ENCODE assay signal across 8 mouse cellular contexts in the genomic region with DNA sequence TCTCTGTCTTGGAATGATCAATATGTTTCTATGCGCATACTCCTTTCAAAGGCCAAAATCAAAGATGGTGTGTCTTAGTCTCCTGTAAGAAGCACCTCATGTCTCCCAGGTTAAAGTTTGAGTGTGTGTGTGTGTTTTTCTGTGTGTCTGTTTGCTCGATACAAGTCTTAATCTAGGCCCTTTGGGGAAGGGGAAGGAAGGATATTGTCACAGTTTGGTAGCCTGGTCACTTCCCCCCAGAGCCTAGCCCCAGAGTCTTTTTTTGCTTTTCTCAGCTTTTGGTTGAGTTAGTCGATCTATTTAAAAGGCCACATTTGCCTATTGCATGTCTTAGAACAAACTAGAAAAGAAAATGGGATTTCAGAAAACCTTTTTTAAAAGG. TPM values are rescaled to one million over a fixed set of nuclear protein-coding genes. Genes with fewer than 3 reads are reported as not detected.
DNase-seq lines count a peak whose midpoint lies in the region; ATAC-seq and TF ChIP-seq lines count a peak whose summit lies in the region.

No protein-coding gene starts in this region.

- H3K27me3 ChIP-seq in heart, postnatal 0 days (ENCODE audit: control insufficient read depth, insufficient read depth, low read length): no peaks in the 10 kb centered on the region
- no peaks in the 10 kb centered on the region for H3K27me3 ChIP-seq in hindbrain, embryonic 16.5 days (replicated peaks; ENCODE audit: control insufficient read depth, insufficient read depth, low read length)
- no peaks in the 10 kb centered on the region for H3K27me3 ChIP-seq in midbrain, embryonic 15.5 days (replicated peaks)

- WGBS in heart, postnatal 0 days: 56% methylated on average over 3 of the region's 3 CpGs
- WGBS in hindbrain, embryonic 16.5 days: 45% methylated on average over 3 of the region's 3 CpGs
- WGBS in midbrain, embryonic 15.5 days: 51% methylated on average over 3 of the region's 3 CpGs

- DNase-seq in heart, postnatal 0 days (ENCODE audit: low spot score): no peak
- no peak for DNase-seq in heart, postnatal 36 days
- DNase-seq in urinary bladder, postnatal 14 days (ENCODE audit: low spot score): no peak
- DNase-seq in embryo, embryonic 10 days (ENCODE audit: low spot score): no peak
- DNase-seq in Muller cell, postnatal 12 days (ENCODE audit: inconsistent ontology term): no peak

- no peaks in the 10 kb centered on the region for H3K9me3 ChIP-seq in heart, postnatal 0 days (replicated peaks; ENCODE audit: control insufficient read depth, low read length)
- H3K9me3 ChIP-seq in hindbrain, embryonic 16.5 days (ENCODE audit: control insufficient read depth, low read length): no peaks in the 10 kb centered on the region
- no peaks in the 10 kb centered on the region for H3K9me3 ChIP-seq in midbrain, embryonic 15.5 days

- no peak for TF ChIP-seq CTCF in heart, postnatal 0 days (IDR thresholded peaks at IDR 0.05; ENCODE audit: low read depth)
- no peak for TF ChIP-seq CTCF in bone marrow macrophage, adult 2 months (IDR thresholded peaks at IDR 0.05; ENCODE audit: low read depth, low read length)

- peak overlapping the region; percentile 87; the same call in 1 of the 2 replicates for H3K27ac ChIP-seq in heart, postnatal 0 days (ENCODE audit: low read depth)
- peak overlapping the region; percentile 73 for H3K27ac ChIP-seq in bone marrow macrophage, adult 2 months (ENCODE audit: insufficient read depth, low read depth, low read length)
- H3K27ac ChIP-seq in hindbrain, embryonic 16.5 days (ENCODE audit: low read depth, low read length): peak overlapping the region; percentile 92
- H3K27ac ChIP-seq in midbrain, embryonic 15.5 days: peak overlapping the region; percentile 98

- peak overlapping the region; percentile 96 for H3K4me3 ChIP-seq in heart, postnatal 0 days (ENCODE audit: low read depth, low read length)
- peak overlapping the region; percentile 89 for H3K4me3 ChIP-seq in bone marrow macrophage, adult 2 months (ENCODE audit: insufficient read depth, low read length)
- peak overlapping the region; percentile 98 for H3K4me3 ChIP-seq in hindbrain, embryonic 16.5 days (ENCODE audit: low read length)
- peak overlapping the region; percentile 82 for H3K4me3 ChIP-seq in midbrain, embryonic 15.5 days

- H3K36me3 ChIP-seq in heart, postnatal 0 days (replicated peaks; ENCODE audit: control insufficient read depth, insufficient read depth, low read length): no peaks in the 10 kb centered on the region
- H3K36me3 ChIP-seq in hindbrain, embryonic 16.5 days (ENCODE audit: control insufficient read depth, insufficient read depth, low read length): no peaks in the 10 kb centered on the region
- H3K36me3 ChIP-seq in midbrain, embryonic 15.5 days (replicated peaks): no peaks in the 10 kb centered on the region

- TF ChIP-seq POLR2A in bone marrow macrophage, adult 2 months (IDR thresholded peaks at IDR 0.05; ENCODE audit: borderline replicate concordance, low read depth, low read length): no peak

- intact Hi-C loops in heart, postnatal 36 days (cut with DNase I): loop anchor here (1.0 to 5.0 kb wide), 4 partner anchors 54 to 137 kb away; a partner anchor contains a TSS

- H3K4me2 ChIP-seq in heart, postnatal 0 days (ENCODE audit: low read depth, low read length): peak overlapping the region; percentile 82
- H3K4me2 ChIP-seq in hindbrain, embryonic 16.5 days (ENCODE audit: low read length): peak overlapping the region; percentile 65
- peak overlapping the region; percentile 76 for H3K4me2 ChIP-seq in midbrain, embryonic 15.5 days

- no peak overlapping the region for H3K9ac ChIP-seq in heart, postnatal 0 days (replicated peaks; ENCODE audit: low read depth, low read length)
- H3K9ac ChIP-seq in hindbrain, embryonic 16.5 days (ENCODE audit: low read depth, low read length): peak overlapping the region; percentile 99
- peak overlapping the region; percentile 97 for H3K9ac ChIP-seq in midbrain, embryonic 15.5 days

- no peak for ATAC-seq in heart, postnatal 0 days (ENCODE audit: insufficient read depth, low read depth)
- 0 out of 2 replicates have a peak, but pooled peaks have one; percentile 1 for ATAC-seq in hindbrain, embryonic 16.5 days
- no peak for ATAC-seq in midbrain, embryonic 15.5 days (replicated peaks)

- no peak for TF ChIP-seq EP300 in heart, postnatal 0 days (IDR thresholded peaks at IDR 0.05; ENCODE audit: low read depth)

- H3K4me1 ChIP-seq in heart, postnatal 0 days (ENCODE audit: control insufficient read depth, insufficient read depth): peaks cover 13% of the 10 kb centered on the region
- H3K4me1 ChIP-seq in bone marrow macrophage, adult 2 months (ENCODE audit: control insufficient read depth, insufficient read depth, low read length): peaks cover 7% of the 10 kb centered on the region
- H3K4me1 ChIP-seq in hindbrain, embryonic 16.5 days (ENCODE audit: control insufficient read depth, insufficient read depth, low read depth, low read length): peaks cover 15% of the 10 kb centered on the region
- H3K4me1 ChIP-seq in midbrain, embryonic 15.5 days: peaks cover 29% of the 10 kb centered on the region

RNA-seq across cellular contexts. Expression of a gene that starts 3.1 kb away (rescaled TPM):
- total RNA-seq in heart, postnatal 0 days (2014; rRNA removed; ENCODE audit: low replicate concordance): 10.1 and 11.3 TPM in 2 replicates
- 3.9 TPM in 2 replicates for polyA plus RNA-seq in heart, postnatal 0 days (2015; fragmentation: Nextera tagmentation; extraction: Ambion mirVana)
- 10 to 100 TPM; 32.9 to 35.9 TPM for total RNA-seq in heart, postnatal 36 days (2021)
- 32.0 and 38.3 TPM in 2 replicates for polyA plus RNA-seq in bone marrow macrophage, adult 2 months (2012; ENCODE audit: insufficient read depth, insufficient read length, missing spikeins)
- polyA plus RNA-seq in hindbrain, embryonic 16.5 days (2015; fragmentation: Nextera tagmentation; extraction: Ambion mirVana): 10.0 and 12.9 TPM in 2 replicates
- polyA plus RNA-seq in midbrain, embryonic 15.5 days (2015; fragmentation: Nextera tagmentation; extraction: Ambion mirVana): 13.1 and 14.8 TPM in 2 replicates
